Mouse (Mus musculus): ENCODE results near the gene Atf6. TPM values are rescaled to one million over a fixed set of nuclear protein-coding genes. Genes with fewer than 3 reads are reported as not detected.

The Atf6 gene
- total RNA-seq, 2 experiments from 2014 or later = 46.6 to 49.2 TPM

GRCm38 (mm10) chr1:170679624-170680023 is 187.9 kb downstream of the Atf6 start:
- peak in 1 of 2 experiments; percentile 41 for DNase-seq (ENCODE audit: extremely low spot score in 1 of 2, low spot score in 1 of 2)

GRCm38 (mm10) chr1:170678861-170679260 is 188.7 kb downstream of the Atf6 start:
- DNase-seq (ENCODE audit: extremely low spot score in 1 of 2, low spot score in 1 of 2) = no peak

GRCm38 (mm10) chr1:170677681-170678080 is 189.9 kb downstream of the Atf6 start:
- no peak for DNase-seq (ENCODE audit: extremely low spot score in 1 of 2, low spot score in 1 of 2)

- DNase-seq (ENCODE audit: extremely low spot score in 1 of 2, low spot score in 1 of 2) = no peak
These were observed 193.3 kb downstream of the Atf6 start for GRCm38 (mm10) chr1:170674184-170674775.

GRCm38 (mm10) chr1:170665200-170665599 is 202.4 kb downstream of the Atf6 start:
- DNase-seq (ENCODE audit: extremely low spot score in 1 of 2, low spot score in 1 of 2) = no peak

GRCm38 (mm10) chr1:170664620-170665185 is 202.9 kb downstream of the Atf6 start:
- no peak for DNase-seq (ENCODE audit: extremely low spot score in 1 of 2, low spot score in 1 of 2)

GRCm38 (mm10) chr1:170659260-170659659 is 208.3 kb downstream of the Atf6 start:
- no peak for DNase-seq (ENCODE audit: extremely low spot score in 1 of 2, low spot score in 1 of 2)

GRCm38 (mm10) chr1:170657643-170658314 is 209.8 kb downstream of the Atf6 start:
- DNase-seq (ENCODE audit: extremely low spot score in 1 of 2, low spot score in 1 of 2) = no peak

- DNase-seq (ENCODE audit: extremely low spot score in 1 of 2, low spot score in 1 of 2) = no peak
These were observed 210.4 kb downstream of the Atf6 start for GRCm38 (mm10) chr1:170657228-170657521.

GRCm38 (mm10) chr1:170656518-170657227 is 210.9 kb downstream of the Atf6 start:
- no peak for DNase-seq (ENCODE audit: extremely low spot score in 1 of 2, low spot score in 1 of 2)

- no peak for DNase-seq (ENCODE audit: extremely low spot score in 1 of 2, low spot score in 1 of 2)
These were observed 212.2 kb downstream of the Atf6 start for GRCm38 (mm10) chr1:170655280-170655917.

Other genes starting within 250 kb of the Atf6 start
- gene Olfml2b, start 223.2 kb downstream of the Atf6 start, total RNA-seq (2021) = 10 to 100 TPM; 35.6 to 44.2 TPM
- under 1 TPM; 0.34 to 0.77 TPM for gene Gm26620, start 17.3 kb upstream of the Atf6 start, total RNA-seq (2021)
- 10 to 100 TPM; 13.8 to 19.2 TPM for gene Dusp12, start 17.8 kb upstream of the Atf6 start, total RNA-seq (2021)
- gene Fcrlb, start 45.2 kb upstream of the Atf6 start, total RNA-seq (2021) = under 1 TPM in 1 of 2 experiments, not detected in 1; 0.54 TPM
- not detected for gene Fcrla, start 59.8 kb upstream of the Atf6 start, total RNA-seq (2021)
- gene Fcgr2b, start 108.8 kb upstream of the Atf6 start, total RNA-seq (2021) = 1 to 10 TPM; 3.4 to 3.6 TPM
- under 1 TPM in 1 of 2 experiments, not detected in 1; 0.22 TPM for gene Fcgr4, start 151.1 kb upstream of the Atf6 start, total RNA-seq (2021)
- gene Fcgr3, start 197.2 kb upstream of the Atf6 start, total RNA-seq (2021) = 10 to 100 TPM; 12.1 to 14.0 TPM
- gene Cfap126, start 246.1 kb upstream of the Atf6 start, total RNA-seq (2021) = 1 to 10 TPM in 1 of 2 experiments, under 1 TPM in 1; 0.52 to 1.5 TPM

All from layer of hippocampus, postnatal 25 days (tissue).